Mouse (Mus musculus): ENCODE measurements around the gene Ms4a10. TPM values are rescaled to one million over a fixed set of nuclear protein-coding genes. Genes with fewer than 3 reads are reported as not detected.

Ms4a10 gene
- polyA plus RNA-seq, 1 experiment from 2014 or later = not detected

DNA sequence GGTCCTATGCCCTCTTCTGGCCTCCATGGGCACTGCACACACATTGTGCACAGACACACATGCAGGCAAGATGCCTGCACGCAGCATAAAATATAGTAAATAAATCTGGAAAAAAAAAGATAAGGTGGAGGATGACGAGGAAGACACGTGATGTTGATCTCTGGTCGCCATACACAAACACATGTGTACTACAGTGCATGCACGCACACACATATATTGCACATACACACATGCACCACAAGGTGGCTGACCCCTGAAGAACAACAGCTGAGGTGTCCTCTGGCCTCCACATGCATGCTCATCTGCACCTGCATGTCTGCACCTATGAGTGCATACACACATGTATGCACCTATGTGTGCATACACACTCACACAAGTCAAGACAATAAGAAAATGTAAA is 38.4 kb downstream of the Ms4a10 start:
- no peak overlapping the region for H3K27ac ChIP-seq
- H3K27me3 ChIP-seq (replicated peaks) = 0 out of 2 replicates have a peak, but pooled peaks cover 7% of the 10 kb centered on the region
- WGBS (ENCODE audit: insufficient replicate concordance) = 85% methylated on average over 5 of the region's 5 CpGs
- no peak for ATAC-seq
- H3K36me3 ChIP-seq = no peaks in the 10 kb centered on the region
- H3K9me3 ChIP-seq (replicated peaks) = no peaks in the 10 kb centered on the region
- no peak overlapping the region for H3K4me2 ChIP-seq
- peaks cover 45% of the 10 kb centered on the region for H3K4me1 ChIP-seq
- no peak overlapping the region for H3K4me3 ChIP-seq
- H3K9ac ChIP-seq = no peak overlapping the region

DNA sequence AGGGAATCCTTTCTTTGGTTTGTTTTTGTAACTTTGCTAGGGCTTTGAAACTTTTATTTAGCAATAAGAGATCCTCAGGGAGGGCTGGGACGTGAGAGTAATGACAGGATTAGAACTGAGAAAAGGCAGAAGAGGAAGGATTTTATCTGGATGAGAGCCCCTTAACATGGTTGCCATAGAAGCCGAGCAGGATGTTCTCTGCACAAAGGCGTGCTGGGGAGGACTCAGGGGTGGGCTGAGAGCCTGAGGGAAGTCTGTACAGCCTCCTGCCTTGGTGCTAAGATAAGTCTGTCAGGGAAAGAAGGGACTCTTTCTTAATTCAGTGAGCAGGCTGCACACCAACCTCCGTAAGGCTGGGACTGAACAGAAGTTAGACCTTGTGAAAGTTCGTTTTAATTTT is 39.4 kb downstream of the Ms4a10 start:
- Histone ChIP-seq H3K27ac (no peak overlapping the region), H3K4me1 (peaks cover 35% of the 10 kb centered on the region), H3K9me3 (replicated peaks) (no peaks in the 10 kb centered on the region), H3K36me3 (no peaks in the 10 kb centered on the region), H3K27me3 (replicated peaks) (0 out of 2 replicates have a peak, but pooled peaks cover 7% of the 10 kb centered on the region), H3K4me3 (no peak overlapping the region), H3K9ac (no peak overlapping the region), H3K4me2 (no peak overlapping the region)
- 36% methylated on average over 5 of the region's 5 CpGs for WGBS (ENCODE audit: insufficient replicate concordance)
- no peak for ATAC-seq

GRCm38 (mm10) chr19:10930641-10931040 is 43.8 kb downstream of the Ms4a10 start:
- no peak for ATAC-seq
- Histone ChIP-seq H3K9ac (no peak overlapping the region), H3K4me2 (no peak overlapping the region), H3K9me3 (replicated peaks) (no peaks in the 10 kb centered on the region), H3K27me3 (replicated peaks) (0 out of 2 replicates have a peak, but pooled peaks cover 7% of the 10 kb centered on the region), H3K27ac (no peak overlapping the region), H3K4me3 (no peak overlapping the region), H3K4me1 (peaks cover 6% of the 10 kb centered on the region; the same call in 1 of the 2 replicates), H3K36me3 (no peaks in the 10 kb centered on the region)
- WGBS (ENCODE audit: insufficient replicate concordance) = 53% methylated on average over 2 of the region's 2 CpGs

- no peak overlapping the region for H3K27ac ChIP-seq
Measured at GRCm38 (mm10) chr19:10926666-10927065, 47.8 kb downstream of the Ms4a10 start.

GRCm38 (mm10) chr19:10926123-10926621 is 48.3 kb downstream of the Ms4a10 start:
- no peaks in the 10 kb centered on the region for H3K4me1 ChIP-seq
- 68% methylated on average over 6 of the region's 6 CpGs for WGBS (ENCODE audit: insufficient replicate concordance)
- no peak overlapping the region for H3K27ac ChIP-seq
- H3K4me3 ChIP-seq = no peak overlapping the region
- no peaks in the 10 kb centered on the region for H3K9me3 ChIP-seq (replicated peaks)
- H3K9ac ChIP-seq = no peak overlapping the region
- no peak overlapping the region for H3K4me2 ChIP-seq
- no peak for ATAC-seq
- H3K36me3 ChIP-seq = no peaks in the 10 kb centered on the region
- H3K27me3 ChIP-seq (replicated peaks) = 0 out of 2 replicates have a peak, but pooled peaks cover 3% of the 10 kb centered on the region

More at GRCm38 (mm10) chr19:10926666-10927065, 47.8 kb downstream of the Ms4a10 start:
- Histone ChIP-seq H3K9ac (no peak overlapping the region), H3K9me3 (replicated peaks) (no peaks in the 10 kb centered on the region), H3K27me3 (replicated peaks) (no peaks in the 10 kb centered on the region), H3K36me3 (no peaks in the 10 kb centered on the region), H3K4me2 (no peak overlapping the region), H3K4me1 (no peaks in the 10 kb centered on the region), H3K4me3 (no peak overlapping the region)
- 57% methylated on average over 4 of the region's 4 CpGs for WGBS (ENCODE audit: insufficient replicate concordance)
- no peak for ATAC-seq

GRCm38 (mm10) chr19:10924220-10924619 is 50.2 kb downstream of the Ms4a10 start:
- 52% methylated on average over 4 of the region's 4 CpGs for WGBS (ENCODE audit: insufficient replicate concordance)
- H3K27me3 ChIP-seq (replicated peaks) = 0 out of 2 replicates have a peak, but pooled peaks cover 4% of the 10 kb centered on the region
- H3K9ac ChIP-seq = no peak overlapping the region
- no peaks in the 10 kb centered on the region for H3K4me1 ChIP-seq
- no peak overlapping the region for H3K4me2 ChIP-seq
- H3K36me3 ChIP-seq = no peaks in the 10 kb centered on the region
- H3K4me3 ChIP-seq = no peak overlapping the region
- no peaks in the 10 kb centered on the region for H3K9me3 ChIP-seq (replicated peaks)
- no peak for ATAC-seq
- H3K27ac ChIP-seq = no peak overlapping the region

- ATAC-seq = no peak
- Histone ChIP-seq H3K27me3 (replicated peaks) (peaks cover 4% of the 10 kb centered on the region; the same call in 1 of the 2 replicates), H3K27ac (no peak overlapping the region), H3K4me1 (peaks cover 4% of the 10 kb centered on the region), H3K36me3 (no peaks in the 10 kb centered on the region), H3K9me3 (replicated peaks) (no peaks in the 10 kb centered on the region), H3K9ac (no peak overlapping the region), H3K4me3 (no peak overlapping the region), H3K4me2 (no peak overlapping the region)
- WGBS (ENCODE audit: insufficient replicate concordance) = 58% methylated on average over 3 of the region's 3 CpGs
Measured at GRCm38 (mm10) chr19:10921058-10921457, 53.4 kb downstream of the Ms4a10 start.

DNA sequence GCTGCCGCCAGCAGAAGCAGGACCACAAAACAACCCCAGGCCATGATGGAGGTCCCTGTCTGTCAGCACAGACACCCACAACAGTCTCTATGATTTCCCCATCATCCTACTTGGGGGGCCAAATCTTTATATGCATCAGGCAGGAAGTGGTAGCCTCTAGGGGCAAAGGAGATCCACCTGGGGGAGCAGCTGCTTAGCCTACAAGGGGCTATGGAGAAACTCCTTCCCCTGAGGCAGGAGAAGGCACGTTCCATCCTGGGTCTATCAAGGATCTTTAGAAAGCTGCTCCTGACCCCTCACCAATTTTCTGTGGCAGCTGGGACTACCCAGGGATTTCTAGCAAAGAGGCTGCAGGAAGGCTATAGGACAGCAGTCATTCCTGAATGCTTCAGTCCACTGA is 53.9 kb downstream of the Ms4a10 start, which contains the start of gene Zp1:
Zp1 (minus strand) TSS at position 101 of the 400 bp plus-strand sequence.
- Histone ChIP-seq H3K9me3 (replicated peaks) (no peaks in the 10 kb centered on the region), H3K27me3 (replicated peaks) (peaks cover 7% of the 10 kb centered on the region; the same call in 1 of the 2 replicates), H3K36me3 (no peaks in the 10 kb centered on the region), H3K4me3 (no peak within 1 kb of the TSS), H3K4me1 (peaks cover 4% of the 10 kb centered on the region), H3K4me2 (no peak within 1 kb of the TSS), H3K27ac (no peak within 1 kb of the TSS), H3K9ac (no peak within 1 kb of the TSS)
- 50% methylated on average over 2 of the region's 2 CpGs for WGBS (ENCODE audit: insufficient replicate concordance)
- no peak for ATAC-seq

GRCm38 (mm10) chr19:10918321-10918991 is 56.0 kb downstream of the Ms4a10 start:
- Histone ChIP-seq H3K9me3 (replicated peaks) (no peaks in the 10 kb centered on the region), H3K27me3 (replicated peaks) (peaks cover 19% of the 10 kb centered on the region), H3K9ac (no peak overlapping the region), H3K36me3 (no peaks in the 10 kb centered on the region), H3K4me3 (no peak overlapping the region), H3K4me1 (peaks cover 4% of the 10 kb centered on the region), H3K27ac (no peak overlapping the region), H3K4me2 (no peak overlapping the region)
- WGBS (ENCODE audit: insufficient replicate concordance) = 70% methylated on average over 10 of the region's 10 CpGs
- no peak for ATAC-seq

DNA sequence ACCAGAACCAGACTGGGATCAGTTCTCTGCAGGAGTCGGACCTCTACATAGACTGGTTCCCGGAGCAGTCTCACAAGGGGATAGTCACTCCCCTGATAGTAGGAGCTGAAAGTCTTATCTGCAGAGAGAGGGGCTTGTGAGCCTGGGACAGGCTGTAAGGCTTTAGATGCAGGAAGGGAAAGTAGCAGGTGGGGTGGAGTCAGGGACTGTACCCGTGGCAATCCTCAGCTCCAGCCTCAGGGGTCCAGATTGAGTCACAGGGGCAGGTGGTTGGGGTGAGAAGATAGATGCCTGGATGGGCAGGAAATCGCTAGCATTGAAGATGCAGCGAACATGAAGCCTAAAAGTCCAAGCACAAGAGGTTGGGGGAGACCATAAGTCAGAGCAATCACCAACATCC is 58.0 kb downstream of the Ms4a10 start:
- H3K4me1 ChIP-seq = peaks cover 4% of the 10 kb centered on the region
- peaks cover 19% of the 10 kb centered on the region for H3K27me3 ChIP-seq (replicated peaks)
- H3K36me3 ChIP-seq = no peaks in the 10 kb centered on the region
- no peaks in the 10 kb centered on the region for H3K9me3 ChIP-seq (replicated peaks)
- no peak overlapping the region for H3K4me3 ChIP-seq
- ATAC-seq = no peak
- 30% methylated on average over 5 of the region's 5 CpGs for WGBS (ENCODE audit: insufficient replicate concordance)
- H3K9ac ChIP-seq = no peak overlapping the region
- no peak overlapping the region for H3K4me2 ChIP-seq
- H3K27ac ChIP-seq = no peak overlapping the region

DNA sequence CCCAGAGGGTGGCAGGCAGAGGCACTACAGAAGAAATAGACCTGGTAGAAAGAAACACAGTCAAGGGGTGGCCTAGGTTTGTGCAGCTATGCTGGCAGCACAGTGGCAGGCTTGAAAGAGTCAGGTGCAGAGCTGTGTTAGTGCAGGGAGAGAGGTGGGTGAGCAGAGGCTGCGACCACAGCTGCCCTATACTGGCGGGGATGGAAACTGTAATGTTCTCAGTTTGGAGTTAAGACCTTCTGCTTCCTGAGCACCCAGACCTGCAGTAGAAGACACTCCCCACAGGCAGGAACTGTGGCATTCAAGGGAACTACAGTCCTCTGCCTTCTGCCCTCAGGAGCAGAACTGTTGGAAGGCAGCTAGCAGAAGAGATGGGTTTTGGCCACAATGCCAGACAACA is 59.6 kb downstream of the Ms4a10 start:
- no peaks in the 10 kb centered on the region for H3K9me3 ChIP-seq (replicated peaks)
- peaks cover 4% of the 10 kb centered on the region for H3K4me1 ChIP-seq

DNA sequence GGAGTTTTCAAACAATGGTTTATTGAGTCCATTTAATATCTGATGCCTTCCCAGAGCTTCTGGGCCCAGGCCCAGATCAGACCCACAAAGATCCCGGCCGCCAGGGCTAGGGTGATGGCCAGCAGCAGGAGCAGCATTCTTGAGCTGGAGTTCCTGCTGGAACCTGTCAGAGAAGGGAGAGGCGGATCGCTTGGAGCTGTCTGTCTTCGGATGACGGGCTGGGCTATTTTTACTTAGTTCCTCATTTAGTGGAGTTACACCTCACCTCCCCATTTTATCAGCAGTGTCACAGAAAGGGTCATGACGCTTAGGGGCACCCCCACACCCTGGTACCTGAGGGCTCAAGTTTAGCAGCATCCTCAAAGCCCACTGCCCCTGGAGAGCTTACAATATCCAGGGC is 60.2 kb downstream of the Ms4a10 start:
- WGBS (ENCODE audit: insufficient replicate concordance) = 18% methylated on average over 7 of the region's 7 CpGs
- peaks cover 4% of the 10 kb centered on the region for H3K4me1 ChIP-seq
- H3K36me3 ChIP-seq = no peaks in the 10 kb centered on the region
- no peak overlapping the region for H3K9ac ChIP-seq
- no peak for ATAC-seq
- H3K4me3 ChIP-seq = no peak overlapping the region
- peaks cover 15% of the 10 kb centered on the region for H3K27me3 ChIP-seq (replicated peaks)
- H3K27ac ChIP-seq = no peak overlapping the region
- no peaks in the 10 kb centered on the region for H3K9me3 ChIP-seq (replicated peaks)
- H3K4me2 ChIP-seq = no peak overlapping the region

More for the DNA sequence above, 59.6 kb downstream of the Ms4a10 start:
- Histone ChIP-seq H3K4me3 (no peak overlapping the region), H3K27me3 (replicated peaks) (peaks cover 15% of the 10 kb centered on the region), H3K4me2 (no peak overlapping the region), H3K36me3 (no peaks in the 10 kb centered on the region), H3K27ac (no peak overlapping the region), H3K9ac (no peak overlapping the region)
- ATAC-seq = no peak
- WGBS (ENCODE audit: insufficient replicate concordance) = 34% methylated on average over 2 of the region's 2 CpGs

Measured in liver, embryonic 12.5 days (tissue).